Mouse (Mus musculus) adrenal gland (tissue): ENCODE measurements around the gene Npas2.

Source experiments
- intact Hi-C: fragments of 180-260 bp; cut with DNase I; formaldehyde crosslinking; loops from one replicate; pipeline ENCODE4 v1.15.1; 2025

The Npas2 gene

GRCm38 (mm10) chr1:39325228-39325627 lies 131.7 kb downstream of the Npas2 start:
- intact Hi-C loops, result no loop called here

DNA sequence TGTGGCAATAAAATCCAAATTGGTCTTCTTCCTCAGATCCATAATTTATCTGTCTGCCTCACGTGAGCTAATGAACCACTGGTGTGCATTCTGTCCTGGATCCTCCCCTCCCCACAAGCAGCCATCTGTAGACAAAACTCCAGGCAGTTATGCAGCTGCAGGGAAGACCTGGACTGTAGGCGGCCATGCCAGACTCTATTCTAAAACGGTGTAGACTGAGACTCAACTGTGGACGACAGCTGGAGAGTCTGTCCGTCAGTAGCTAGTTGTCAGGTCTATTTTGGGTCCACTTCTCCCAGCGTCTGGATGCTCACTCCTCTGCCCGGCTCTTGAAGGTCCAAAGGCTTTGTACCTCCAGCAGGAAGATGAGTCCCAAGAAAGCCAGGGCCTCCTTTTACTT lies 134.0 kb downstream of the Npas2 start:
- intact Hi-C loops, result no loop called here

GRCm38 (mm10) chr1:39330857-39331594 lies 137.5 kb downstream of the Npas2 start:
- intact Hi-C loops, result loop anchor here (10.0 kb wide), 1 partner anchor 116 kb away; no protein-coding TSS in a partner anchor

DNA sequence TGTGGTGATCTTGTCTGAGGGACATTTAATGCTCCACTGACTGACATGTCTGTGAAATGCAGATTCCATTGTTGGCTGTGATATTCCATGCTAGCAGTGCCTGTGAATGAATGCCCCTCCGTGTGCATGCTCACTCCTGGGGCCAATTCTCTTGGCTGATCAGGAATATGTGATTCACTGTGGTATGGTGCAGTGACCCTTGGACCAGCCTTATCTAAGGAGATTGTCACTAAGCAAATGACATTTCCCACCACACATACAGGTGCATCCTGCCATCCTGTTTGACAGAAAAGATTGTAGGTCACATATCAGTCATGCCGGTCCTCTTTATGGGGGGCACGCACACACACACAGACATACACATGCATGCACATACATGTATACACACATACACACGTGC lies 138.9 kb downstream of the Npas2 start:
- intact Hi-C loops, result loop anchor here (10.0 kb wide), 1 partner anchor 118 kb away; no protein-coding TSS in a partner anchor

DNA sequence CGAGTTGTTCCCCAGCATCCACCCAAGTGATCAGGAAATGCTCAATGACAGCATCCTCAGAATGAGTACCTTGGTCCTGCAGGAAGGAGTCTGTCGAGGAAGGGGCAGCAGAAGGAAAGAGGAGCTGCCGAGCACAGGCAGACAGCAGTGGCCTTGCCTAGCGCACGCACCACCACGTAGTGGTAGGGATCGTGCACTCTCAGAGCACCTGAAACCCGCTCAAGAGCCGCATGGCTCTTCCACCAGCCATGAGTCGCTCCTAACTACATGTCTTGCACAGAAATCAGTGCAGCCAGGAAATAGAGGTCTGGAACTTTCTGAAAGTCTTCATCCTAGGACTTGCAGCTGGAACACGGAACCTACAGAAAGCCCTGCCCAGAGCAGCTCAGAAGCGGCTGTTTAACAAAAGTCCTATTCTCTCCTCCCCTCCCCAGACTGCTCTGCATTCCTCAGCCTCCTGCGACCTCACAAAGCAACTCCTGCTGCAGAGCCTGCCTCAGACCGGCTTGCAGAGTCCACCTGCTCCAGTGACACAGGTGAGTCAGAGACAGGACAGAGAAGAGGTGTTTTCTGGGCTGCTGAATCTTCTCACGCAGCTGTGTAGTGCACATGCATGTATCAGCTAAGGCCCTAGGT lies 142.1 kb downstream of the Npas2 start:
- intact Hi-C loops, result loop anchor here (10.0 kb wide), 1 partner anchor 121 kb away; no protein-coding TSS in a partner anchor

GRCm38 (mm10) chr1:39336788-39337187 lies 143.3 kb downstream of the Npas2 start:
- intact Hi-C loops, result loop anchor here (10.0 kb wide), 1 partner anchor 122 kb away; no protein-coding TSS in a partner anchor

DNA sequence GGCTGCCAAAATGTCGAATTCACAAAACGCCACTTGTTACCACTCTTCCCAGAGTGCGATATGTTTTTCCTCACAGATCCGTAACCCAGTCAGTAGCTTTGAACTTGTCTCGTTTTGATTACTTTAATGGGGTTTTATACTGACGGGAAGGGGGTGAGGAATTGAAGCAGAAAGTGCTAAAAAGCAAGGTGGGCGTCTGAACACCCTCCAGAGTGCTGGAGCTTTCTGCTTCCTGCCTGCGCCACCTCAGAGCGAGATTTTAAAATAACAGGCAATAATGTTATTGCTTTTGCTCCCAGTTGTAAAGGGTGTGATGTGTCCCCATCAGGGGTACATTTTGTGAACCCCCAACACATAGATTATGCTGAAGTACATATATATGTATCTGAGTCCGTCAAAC lies 145.3 kb downstream of the Npas2 start:
- intact Hi-C loops, result loop anchor here (10.0 kb wide), 1 partner anchor 124 kb away; no protein-coding TSS in a partner anchor

GRCm38 (mm10) chr1:39339455-39339854 lies 145.9 kb downstream of the Npas2 start:
- intact Hi-C loops, result loop anchor here (10.0 kb wide), 1 partner anchor 125 kb away; no protein-coding TSS in a partner anchor

DNA sequence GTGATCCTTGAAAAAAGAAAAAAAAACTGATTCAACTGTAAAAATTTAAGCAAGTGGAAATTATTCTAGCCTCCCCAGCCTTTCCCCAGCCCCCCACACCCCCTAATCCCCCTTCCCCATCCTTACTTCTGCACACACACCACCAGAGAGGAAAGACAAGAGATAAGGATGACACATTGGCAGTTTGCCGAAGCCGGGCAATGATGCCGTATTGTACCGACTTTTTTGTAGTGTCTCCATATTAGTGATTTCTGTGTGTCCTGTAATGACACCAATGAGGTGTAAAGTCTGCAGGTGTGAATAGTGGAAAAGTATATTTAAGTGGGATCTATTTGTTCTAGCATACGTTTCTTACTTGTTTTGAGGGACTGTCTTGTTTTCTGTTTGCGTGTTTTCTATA lies 146.6 kb downstream of the Npas2 start:
- intact Hi-C loops, result loop anchor here (2.0 kb wide), 1 partner anchor 329 kb away; no protein-coding TSS in a partner anchor

GRCm38 (mm10) chr1:39340647-39341046 lies 147.1 kb downstream of the Npas2 start:
- intact Hi-C loops, result loop anchor here (2.0 kb wide), 1 partner anchor 330 kb away; no protein-coding TSS in a partner anchor

GRCm38 (mm10) chr1:39341807-39342206 lies 148.3 kb downstream of the Npas2 start:
- intact Hi-C loops, result loop anchor here (2.0 kb wide), 1 partner anchor 331 kb away; no protein-coding TSS in a partner anchor

DNA sequence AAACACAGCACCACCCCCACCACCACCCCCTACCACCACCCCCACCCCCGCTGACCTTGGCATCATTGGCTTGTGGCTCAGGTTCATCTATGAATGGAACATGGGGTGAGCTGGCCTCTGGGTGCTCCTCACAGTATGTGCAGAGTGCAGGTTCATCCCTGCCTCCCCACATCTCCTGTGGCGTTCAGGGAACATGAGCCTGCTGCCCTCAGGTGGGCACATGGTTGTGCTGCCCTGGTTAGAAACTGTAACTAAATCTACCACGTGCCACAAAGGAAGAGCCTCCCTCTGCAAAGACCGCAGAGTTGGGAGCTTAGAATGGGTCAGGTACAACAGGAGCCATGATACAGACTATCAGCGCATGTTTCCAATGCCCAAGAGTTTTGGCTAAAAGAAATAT lies 149.7 kb downstream of the Npas2 start:
- intact Hi-C loops, result no loop called here

- intact Hi-C loops, result no loop called here
Measured at GRCm38 (mm10) chr1:39344981-39345600, 151.6 kb downstream of the Npas2 start.

DNA sequence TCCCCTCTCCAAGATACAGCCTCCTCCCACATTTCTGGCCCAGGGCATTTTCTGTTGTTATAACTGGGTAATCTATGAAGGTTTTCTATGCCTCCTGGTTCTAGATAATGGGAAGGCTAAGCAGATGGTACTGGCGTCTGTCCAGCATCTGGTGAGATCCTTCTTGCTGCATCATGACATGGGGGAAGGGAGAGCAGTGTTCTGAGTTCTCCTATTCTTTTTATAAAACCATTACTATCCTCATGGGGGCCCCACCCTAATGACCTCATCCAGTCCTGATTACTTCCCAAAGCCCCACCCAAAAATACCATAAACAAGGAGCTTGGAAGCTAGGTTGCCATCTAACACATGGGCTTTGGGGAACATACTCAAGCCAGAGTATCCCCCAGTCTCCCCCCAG lies 155.5 kb downstream of the Npas2 start:
- intact Hi-C loops, result no loop called here

DNA sequence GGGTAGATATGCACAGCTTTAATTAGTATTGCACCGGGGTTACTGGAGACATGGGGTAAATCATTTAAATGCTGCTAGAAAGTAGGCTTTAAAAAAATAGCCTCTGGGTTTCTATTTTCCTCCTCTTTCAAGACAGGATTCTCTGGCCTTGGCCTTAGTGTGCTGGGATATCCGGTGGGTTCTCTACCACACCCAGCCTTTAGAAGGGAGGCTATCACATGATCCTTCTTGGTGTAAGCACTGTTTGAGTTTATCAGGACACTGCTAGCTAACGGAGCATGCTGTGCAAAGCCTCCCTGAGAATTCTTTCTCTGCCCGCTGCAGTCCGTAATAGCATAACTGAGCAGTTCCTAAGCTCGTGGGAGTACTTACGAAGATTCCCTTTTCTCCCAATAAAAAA lies 155.9 kb downstream of the Npas2 start:
- intact Hi-C loops, result no loop called here

- intact Hi-C loops, result no loop called here
Measured at GRCm38 (mm10) chr1:39361754-39362514, 168.4 kb downstream of the Npas2 start.

DNA sequence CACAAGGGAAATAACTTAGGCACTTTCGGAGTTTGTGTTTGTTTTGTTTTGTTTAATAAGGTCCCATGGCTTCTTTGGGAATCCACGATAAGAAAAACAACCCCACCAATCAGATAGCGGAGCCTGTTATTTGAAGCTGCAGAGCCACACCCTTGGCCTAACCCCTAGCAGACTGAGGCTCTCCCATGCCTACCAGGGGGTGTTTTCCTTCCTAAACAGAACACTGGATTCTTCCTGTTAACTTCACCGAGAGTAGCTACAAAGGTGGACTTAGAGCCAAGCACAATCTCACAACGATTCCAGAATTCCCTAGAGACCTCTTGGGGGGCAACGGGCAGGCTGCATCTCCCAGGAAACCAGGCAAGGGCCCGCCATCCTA lies 169.0 kb downstream of the Npas2 start:
- intact Hi-C loops, result no loop called here

GRCm38 (mm10) chr1:39365562-39365961 lies 172.0 kb downstream of the Npas2 start:
- intact Hi-C loops, result no loop called here

DNA sequence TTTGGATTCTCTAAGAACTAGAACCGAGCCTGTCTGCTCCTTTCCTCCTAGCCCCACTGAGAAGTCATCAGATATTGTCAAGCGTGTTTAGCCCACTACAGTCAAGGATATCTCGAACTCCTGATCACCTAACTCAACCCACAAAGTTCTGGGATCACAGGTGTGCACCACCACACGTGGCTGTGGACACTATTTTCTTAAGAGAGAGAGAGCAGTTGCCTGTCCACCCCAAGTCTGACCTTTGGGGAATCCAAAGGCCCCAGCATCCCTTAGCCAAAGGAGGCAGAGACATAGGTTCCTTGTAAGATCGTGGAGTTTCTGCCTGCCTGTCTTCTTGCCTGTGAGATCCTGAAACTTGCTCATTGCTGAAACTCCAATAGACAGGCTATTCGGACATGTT lies 173.5 kb downstream of the Npas2 start:
- intact Hi-C loops, result no loop called here

- intact Hi-C loops, result no loop called here
Measured at GRCm38 (mm10) chr1:39367601-39368266, 174.2 kb downstream of the Npas2 start, which contains the start of gene Rpl31. Rpl31 (plus strand) TSS chr1:39367842.
